In the genomic region with DNA sequence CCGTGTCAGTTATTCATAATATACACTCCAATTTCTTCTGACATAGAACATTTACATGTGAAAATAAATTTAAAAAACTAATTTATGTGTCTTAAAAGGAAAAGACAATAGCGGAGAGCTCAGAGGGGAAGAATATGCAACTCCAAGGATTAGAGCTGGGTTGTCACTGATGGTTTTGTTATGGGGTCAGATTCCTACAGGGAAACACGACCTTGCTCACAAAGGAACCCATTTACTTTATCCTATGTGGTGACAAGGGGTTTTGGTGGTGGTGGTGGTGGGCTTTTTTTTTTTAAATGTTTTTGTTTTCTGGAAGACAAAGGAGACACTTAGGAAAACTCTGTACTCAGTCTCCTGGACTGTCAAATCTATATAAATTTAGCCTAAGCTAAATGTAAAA, we compare ENCODE assay signal across 23 mouse cellular contexts. TPM values are rescaled to one million over a fixed set of nuclear protein-coding genes. Genes with fewer than 3 reads are reported as not detected.
"Had no signal": no experiment of that assay in that cellular context is flagged by ENCODE, and none has a peak within 500 bp of the region (broad histone marks: within the 10 kb centered on the region; RNA-seq: fewer than 3 reads in every experiment).

No protein-coding gene starts in this region.

- H3K27me3 ChIP-seq: liver, embryonic 13.5 days; neural tube, embryonic 13.5 days; stomach, embryonic 15.5 days had no signal

- H3K36me3 ChIP-seq: kidney, embryonic 15.5 days; liver, embryonic 13.5 days; neural tube, embryonic 13.5 days; stomach, embryonic 15.5 days had no signal

- H3K9me3 ChIP-seq: kidney, embryonic 15.5 days; liver, embryonic 13.5 days; stomach, embryonic 15.5 days had no signal

- H3K27ac ChIP-seq: kidney, embryonic 15.5 days; left cerebral cortex, adult 2 months; liver, embryonic 13.5 days; neural tube, embryonic 13.5 days; stomach, embryonic 15.5 days had no signal

- H3K4me3 ChIP-seq: kidney, embryonic 15.5 days; liver, embryonic 13.5 days; myocyte; neural tube, embryonic 13.5 days; stomach, embryonic 15.5 days had no signal

- H3K4me2 ChIP-seq: kidney, embryonic 15.5 days; liver, embryonic 13.5 days; stomach, embryonic 15.5 days had no signal

- H3K9ac ChIP-seq: kidney, embryonic 15.5 days; liver, embryonic 13.5 days; neural tube, embryonic 13.5 days; stomach, embryonic 15.5 days had no signal

- DNase-seq: kidney, adult 11 months; kidney, adult 8-10 months; kidney, postnatal 10 days; kidney, postnatal 36 days; layer of hippocampus, postnatal 36 days; liver, embryonic 13.5 days; lung, adult 2 months; lung, postnatal 14 days; lung, postnatal 4 days; retina, postnatal 1 day; right cerebral cortex, postnatal 25 days; spleen, adult 18-20 months; thymus, postnatal 25 days had no signal

- H3K4me1 ChIP-seq: kidney, embryonic 15.5 days; liver, embryonic 13.5 days; neural tube, embryonic 13.5 days; stomach, embryonic 15.5 days had no signal

RNA-seq across cellular contexts. Expression of a gene that starts 12.1 kb away (rescaled TPM):
- total RNA-seq: monocyte, adult 5-6 weeks; neutrophil, adult 5-6 weeks had no signal

RNA-seq across cellular contexts. Expression of a gene that starts 31.0 kb away (rescaled TPM):
- total RNA-seq: liver, adult 2 months; megakaryocyte progenitor cell, adult 5-6 weeks; megakaryocyte-erythroid progenitor cell, adult 5-6 weeks; monocyte, adult 5-6 weeks; neutrophil, adult 5-6 weeks had no signal
- polyA plus RNA-seq: liver, adult 2 months; lung, adult 2 months; myocyte had no signal

RNA-seq across cellular contexts. Expression of a gene that starts 56.5 kb away (rescaled TPM):
- total RNA-seq: neutrophil, adult 5-6 weeks had no signal
